18 mouse cellular contexts compared by ENCODE assay signal in genomic region chr19:40346908-40347307, GRCm38 (mm10).
DNase-seq lines count a peak whose midpoint lies in the region; ATAC-seq and TF ChIP-seq lines count a peak whose summit lies in the region.
"Had no signal": no experiment of that assay in that cellular context is flagged by ENCODE, and none has a peak within 500 bp of the region (broad histone marks: within the 10 kb centered on the region; RNA-seq: fewer than 3 reads in every experiment).

No protein-coding gene starts in this region.

- H3K79me2 ChIP-seq in heart, adult 2 months (replicated peaks; ENCODE audit: control insufficient read depth, insufficient read depth, low read length): no peaks in the 10 kb centered on the region

- H3K36me3 ChIP-seq in heart, adult 2 months (ENCODE audit: control insufficient read depth, insufficient read depth, low read length): peaks cover 60% of the 10 kb centered on the region
- H3K36me3 ChIP-seq in kidney, embryonic 14.5 days (ENCODE audit: control insufficient read depth, insufficient read depth, low read length): peaks cover 4% of the 10 kb centered on the region; the same call in 1 of the 2 replicates
- H3K36me3 ChIP-seq in neural tube, embryonic 15.5 days: peaks cover 23% of the 10 kb centered on the region
- H3K36me3 ChIP-seq: hindbrain, embryonic 10.5 days had no signal

- peak overlapping the region; percentile 67 for H3K27ac ChIP-seq in heart, adult 2 months
- H3K27ac ChIP-seq in kidney, embryonic 14.5 days (ENCODE audit: low read depth, low read length): 0 out of 2 replicates have a peak overlapping the region, but pooled peaks have one; percentile 4
- H3K27ac ChIP-seq in brown adipose tissue, adult 24 weeks (replicated peaks; ENCODE audit: low read depth, low read length): peak overlapping the region; percentile 36; the same call in 1 of the 2 replicates
- H3K27ac ChIP-seq in neural tube, embryonic 15.5 days (replicated peaks): peak overlapping the region; percentile 7; the same call in 1 of the 2 replicates
- H3K27ac ChIP-seq: embryonic facial prominence, embryonic 15.5 days; hindbrain, embryonic 10.5 days; liver, embryonic 15.5 days had no signal

- H3K9me3 ChIP-seq in kidney, embryonic 14.5 days (ENCODE audit: control insufficient read depth, low read length): no peaks in the 10 kb centered on the region
- H3K9me3 ChIP-seq in neural tube, embryonic 15.5 days (replicated peaks): no peaks in the 10 kb centered on the region
- H3K9me3 ChIP-seq: embryonic facial prominence, embryonic 15.5 days; hindbrain, embryonic 10.5 days; limb, embryonic 13.5 days; liver, embryonic 15.5 days; midbrain, embryonic 13.5 days had no signal

- H3K27me3 ChIP-seq in heart, adult 2 months (ENCODE audit: control insufficient read depth, insufficient read depth, low read length): no peaks in the 10 kb centered on the region
- no peaks in the 10 kb centered on the region for H3K27me3 ChIP-seq in kidney, embryonic 14.5 days (ENCODE audit: control insufficient read depth, insufficient read depth, low read length)
- no peaks in the 10 kb centered on the region for H3K27me3 ChIP-seq in neural tube, embryonic 15.5 days (replicated peaks)
- H3K27me3 ChIP-seq: embryonic facial prominence, embryonic 15.5 days; limb, embryonic 13.5 days; liver, embryonic 15.5 days; midbrain, embryonic 13.5 days had no signal

- no peak for TF ChIP-seq CTCF in heart, adult 2 months (IDR thresholded peaks at IDR 0.05)

- H3K4me1 ChIP-seq in heart, adult 2 months (ENCODE audit: control insufficient read depth, insufficient read depth, low read length): peaks cover 8% of the 10 kb centered on the region
- no peaks in the 10 kb centered on the region for H3K4me1 ChIP-seq in kidney, embryonic 14.5 days (ENCODE audit: control insufficient read depth, insufficient read depth, low read length)
- peaks cover 3% of the 10 kb centered on the region; the same call in 1 of the 2 replicates for H3K4me1 ChIP-seq in brown adipose tissue, adult 24 weeks (ENCODE audit: control insufficient read depth, insufficient read depth, insufficient read length, low read length)
- H3K4me1 ChIP-seq in neural tube, embryonic 15.5 days: peaks cover 23% of the 10 kb centered on the region
- H3K4me1 ChIP-seq: embryonic facial prominence, embryonic 15.5 days; limb, embryonic 13.5 days; liver, embryonic 15.5 days had no signal

- intact Hi-C loops in heart, adult 2 months (cut with DNase I): loop anchor here (10.0 kb wide), 1 partner anchor 378 kb away; no protein-coding TSS in a partner anchor

- no peak for ATAC-seq in kidney, embryonic 14.5 days (ENCODE audit: low FRiP score, low TSS enrichment)
- no peak for ATAC-seq in neural tube, embryonic 15.5 days (ENCODE audit: low FRiP score)
- ATAC-seq: forebrain, postnatal 0 days; midbrain, embryonic 13.5 days had no signal

- H3K9ac ChIP-seq in heart, adult 2 months (ENCODE audit: low read depth, low read length): no peak overlapping the region
- H3K9ac ChIP-seq in kidney, embryonic 14.5 days (ENCODE audit: low read depth, low read length): no peak overlapping the region
- H3K9ac ChIP-seq in neural tube, embryonic 15.5 days (replicated peaks): no peak overlapping the region
- H3K9ac ChIP-seq: embryonic facial prominence, embryonic 15.5 days; forebrain, postnatal 0 days; limb, embryonic 13.5 days; liver, embryonic 15.5 days; midbrain, embryonic 13.5 days had no signal

- TF ChIP-seq EP300 in heart, adult 2 months (IDR thresholded peaks at IDR 0.05; ENCODE audit: insufficient read depth, low read depth, low read length): peak; percentile 53; the same call in 1 of the 2 replicates

- no peak overlapping the region for H3K4me2 ChIP-seq in kidney, embryonic 14.5 days (replicated peaks; ENCODE audit: low read depth, low read length)
- no peak overlapping the region for H3K4me2 ChIP-seq in neural tube, embryonic 15.5 days
- H3K4me2 ChIP-seq: embryonic facial prominence, embryonic 15.5 days; limb, embryonic 13.5 days; liver, embryonic 15.5 days; midbrain, embryonic 13.5 days had no signal

- H3K4me3 ChIP-seq in heart, adult 2 months: no peak overlapping the region
- H3K4me3 ChIP-seq in kidney, embryonic 14.5 days (ENCODE audit: low read length): no peak overlapping the region
- H3K4me3 ChIP-seq in brown adipose tissue, adult 24 weeks (ENCODE audit: insufficient read depth, low read depth, low read length): no peak overlapping the region
- no peak overlapping the region for H3K4me3 ChIP-seq in neural tube, embryonic 15.5 days (replicated peaks)
- H3K4me3 ChIP-seq: embryonic facial prominence, embryonic 15.5 days; hindbrain, embryonic 10.5 days; left cerebral cortex, adult 2 months; limb, embryonic 13.5 days; liver, embryonic 15.5 days; midbrain, embryonic 13.5 days; myocyte had no signal

- 50% methylated on average over 3 of the region's 3 CpGs for WGBS in heart, adult 2 months
- 81% methylated on average over 3 of the region's 3 CpGs for WGBS in kidney, embryonic 14.5 days
- 79% methylated on average over 3 of the region's 3 CpGs for WGBS in neural tube, embryonic 15.5 days

- DNase-seq in heart, adult 2 months: no peak
- no peak for DNase-seq in heart, adult 18-20 months
- DNase-seq in kidney, adult 8-10 months: no peak
- DNase-seq in adrenal gland, postnatal 25 days: no peak
- DNase-seq: cerebellum, adult 18-20 months; forebrain, postnatal 0 days; gastrocnemius, postnatal 14 days; kidney, adult 2 months had no signal

- TF ChIP-seq POLR2A in heart, adult 2 months (IDR thresholded peaks at IDR 0.05; ENCODE audit: insufficient read depth, low read depth, low read length): no peak

Comparison
In these comparisons a context has a peak if more than half of its experiments do, and no peak if none do; other contexts are left out.
1. H3K27ac ChIP-seq: peak in every context shown above with its lines; median percentile 67 in heart, adult 2 months; 36 in brown adipose tissue, adult 24 weeks; 7 in neural tube, embryonic 15.5 days; 4 in kidney, embryonic 14.5 days.